Mouse (Mus musculus) lung, embryonic 15.5 days (tissue): ENCODE data around the gene Olfr631. TPM values are rescaled to one million over a fixed set of nuclear protein-coding genes. Genes with fewer than 3 reads are reported as not detected.
A peak's percentile ranks its signal among the peaks of the same experiment; 100 is the strongest.
"Not testable (repeated sequence)": the region's sequence is repeated elsewhere in the genome, so short reads cannot be mapped to it uniquely, and the experiment has no call there.

Source experiments
- ATAC-seq: fragments of 200-750 bp; cut with Nextera tagmentation; 2 replicates; pipeline ENCODE4 v1.8.0; 2017; ENCODE audit warnings: moderate number of reproducible peaks, borderline replicate concordance; ENCODE audit not compliant: low FRiP score, low TSS enrichment; ENCODE audit errors: extremely low read depth
- H3K27ac ChIP-seq: fragments of 300-500 bp; sonication (generic); 2 replicates; pipeline ENCODE4 v1.5.1; 2015; ENCODE audit warnings: moderate library complexity, mild to moderate bottlenecking, inconsistent platforms
- H3K27me3 ChIP-seq: fragments of 300-500 bp; sonication (generic); 2 replicates; pipeline ENCODE4 v1.6.1; 2015; ENCODE audit warnings: inconsistent platforms
- H3K36me3 ChIP-seq: fragments of 300-500 bp; sonication (generic); 2 replicates; pipeline ENCODE4 v1.6.1; 2015; ENCODE audit warnings: inconsistent platforms
- H3K4me1 ChIP-seq: fragments of 300-500 bp; sonication (generic); 2 replicates; pipeline ENCODE4 v1.6.1; 2015; ENCODE audit warnings: inconsistent platforms
- H3K4me2 ChIP-seq: fragments of 300-500 bp; sonication (generic); 2 replicates; pipeline ENCODE4 v1.6.1; 2015; ENCODE audit warnings: inconsistent platforms, mild to moderate bottlenecking, moderate library complexity
- H3K4me3 ChIP-seq: fragments of 300-500 bp; sonication (generic); 2 replicates; pipeline ENCODE4 v1.5.1; 2015; ENCODE audit warnings: mild to moderate bottlenecking, inconsistent platforms
- H3K9ac ChIP-seq: fragments of 300-500 bp; sonication (generic); 2 replicates; pipeline ENCODE4 v1.6.1; 2015; ENCODE audit warnings: inconsistent platforms
- H3K9me3 ChIP-seq: fragments of 300-500 bp; sonication (generic); 2 replicates; pipeline ENCODE4 v1.6.1; 2016; ENCODE audit warnings: inconsistent platforms
- WGBS: fragments of 180-500 bp; shearing (Covaris S2); methylation state at CpG from one replicate; pipeline ENCODE4 v1.1.7; 2015; 5-methylcytosine and 5-hydroxymethylcytosine counted together
- polyA plus RNA-seq: library from polyadenylated mRNA; unstranded; fragments of >200 nt; fragmentation: Nextera tagmentation; extraction: Ambion mirVana; gene quantifications from 2 replicates; pipeline ENCODE4 v1.2.1, GENCODE M21; 2015

The Olfr631 gene
- polyA plus RNA-seq: not detected in 2 replicates

DNA sequence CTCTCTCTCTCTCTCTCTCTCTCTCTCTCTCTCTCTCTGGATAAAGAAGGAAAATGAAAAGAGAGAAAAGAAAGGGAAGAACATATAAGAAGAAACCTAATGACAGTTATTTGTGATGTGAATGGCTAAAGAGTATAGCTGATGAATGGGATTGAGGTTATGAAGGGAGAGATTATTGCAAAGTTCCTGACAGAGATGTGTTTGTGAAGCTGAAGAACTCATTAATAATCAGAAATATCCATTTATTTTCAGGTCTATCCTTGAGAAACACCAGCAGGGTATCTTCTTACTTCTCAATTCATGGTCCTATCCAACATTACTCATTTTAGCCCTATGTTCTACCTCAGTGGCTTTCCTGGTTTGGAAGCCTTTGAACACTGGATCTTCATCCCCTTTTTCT, at the start of gene Olfr631:
Gene Olfr631 (plus strand): TSS at position 301 of the 400 bp plus-strand sequence.
- H3K27me3 ChIP-seq: no peaks in the 10 kb centered on the region
- H3K4me1 ChIP-seq: no peaks in the 10 kb centered on the region
- H3K36me3 ChIP-seq: no peaks in the 10 kb centered on the region
- no peak within 1 kb of the TSS for H3K4me3 ChIP-seq
- no peak within 1 kb of the TSS for H3K9ac ChIP-seq
- no peak for ATAC-seq
- no peaks in the 10 kb centered on the region for H3K9me3 ChIP-seq
- H3K27ac ChIP-seq: no peak within 1 kb of the TSS
- H3K4me2 ChIP-seq: no peak within 1 kb of the TSS

DNA sequence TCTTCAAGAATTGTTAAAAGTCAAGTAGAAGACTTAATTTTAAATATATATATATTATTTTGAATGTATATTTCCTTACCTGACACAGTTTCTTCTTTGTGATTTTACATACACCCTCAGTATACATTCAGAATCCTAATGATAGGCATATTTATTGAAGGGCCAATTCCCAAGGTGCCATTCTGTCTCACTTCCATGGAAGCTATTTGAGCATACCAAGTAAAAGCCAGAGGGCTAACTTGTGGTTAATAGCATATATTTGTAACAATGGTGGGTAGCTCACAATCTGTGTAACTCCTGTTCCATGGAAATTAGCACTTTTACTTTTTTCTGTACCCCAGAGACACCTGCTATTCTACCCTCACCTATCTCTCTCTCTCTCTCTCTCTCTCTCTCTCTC, 42.5 kb upstream of the Olfr631 start, which contains the start of gene Olfr66:
Gene Olfr66 (minus strand): TSS at position 101 of the 400 bp plus-strand sequence.
- Histone ChIP-seq H3K9ac (no peak within 1 kb of the TSS), H3K9me3 (no peaks in the 10 kb centered on the region), H3K4me1 (no peaks in the 10 kb centered on the region), H3K4me3 (no peak within 1 kb of the TSS), H3K27ac (no peak within 1 kb of the TSS), H3K36me3 (no peaks in the 10 kb centered on the region), H3K27me3 (no peaks in the 10 kb centered on the region), H3K4me2 (no peak within 1 kb of the TSS)
- ATAC-seq: no peak

DNA sequence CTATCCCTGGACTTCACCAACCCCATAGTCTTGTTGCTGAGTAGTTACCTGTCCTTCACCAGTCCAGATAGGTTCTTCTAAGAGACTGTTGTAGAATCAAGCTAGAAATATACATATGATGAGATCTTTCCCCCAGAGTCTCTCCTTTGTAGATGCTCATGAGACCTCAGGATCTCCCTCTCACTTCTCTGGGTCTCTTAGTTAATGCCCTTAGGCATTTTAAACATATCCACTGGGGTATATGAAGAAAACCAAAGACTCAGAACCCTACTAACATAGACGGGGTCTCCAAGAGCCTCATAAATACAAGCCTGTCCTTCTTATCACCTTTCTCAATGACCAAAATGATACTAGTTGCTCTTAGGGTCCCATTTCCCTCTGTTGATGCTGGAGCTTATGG, 34.2 kb upstream of the Olfr631 start, which contains the start of gene Olfr64:
Gene Olfr64 (minus strand): TSS at position 101 of the 400 bp plus-strand sequence.
- no peak within 1 kb of the TSS for H3K4me2 ChIP-seq
- no peak for ATAC-seq

GRCm38 (mm10) chr7:103903187-103903586, 25.4 kb upstream of the Olfr631 start, which contains the start of gene Olfr65:
Olfr65 (plus strand) TSS chr7:103903487.
- no peaks in the 10 kb centered on the region for H3K9me3 ChIP-seq
- no peaks in the 10 kb centered on the region for H3K27me3 ChIP-seq
- H3K9ac ChIP-seq: no peak within 1 kb of the TSS
- no peak within 1 kb of the TSS for H3K4me3 ChIP-seq
- no peak within 1 kb of the TSS for H3K4me2 ChIP-seq
- H3K27ac ChIP-seq: no peak within 1 kb of the TSS
- no peak for ATAC-seq
- H3K36me3 ChIP-seq: no peaks in the 10 kb centered on the region
- no peaks in the 10 kb centered on the region for H3K4me1 ChIP-seq
- 63% methylated on average over 2 of the region's 2 CpGs for WGBS

More for the DNA sequence above, 34.2 kb upstream of the Olfr631 start, which contains the start of gene Olfr64:
- WGBS: 71% methylated on average over 1 of the region's 1 CpGs
- H3K27ac ChIP-seq: no peak within 1 kb of the TSS
- H3K4me1 ChIP-seq: no peaks in the 10 kb centered on the region
- H3K4me3 ChIP-seq: no peak within 1 kb of the TSS
- H3K36me3 ChIP-seq: no peaks in the 10 kb centered on the region
- no peak within 1 kb of the TSS for H3K9ac ChIP-seq
- no peaks in the 10 kb centered on the region for H3K27me3 ChIP-seq
- H3K9me3 ChIP-seq: no peaks in the 10 kb centered on the region

- H3K4me2 ChIP-seq: no peak overlapping the region
- 9% methylated on average over 3 of the region's 3 CpGs for WGBS
- ATAC-seq: peak; percentile 78; the same call in 1 of the 2 replicates
- no peak overlapping the region for H3K4me3 ChIP-seq
- H3K9ac ChIP-seq: no peak overlapping the region
- no peaks in the 10 kb centered on the region for H3K4me1 ChIP-seq
- H3K27ac ChIP-seq: no peak overlapping the region
- H3K36me3 ChIP-seq: no peaks in the 10 kb centered on the region
- H3K9me3 ChIP-seq: no peaks in the 10 kb centered on the region
- H3K27me3 ChIP-seq: no peaks in the 10 kb centered on the region
Measured at GRCm38 (mm10) chr7:103910047-103910446, 18.6 kb upstream of the Olfr631 start.

GRCm38 (mm10) chr7:103912969-103913511, 15.6 kb upstream of the Olfr631 start:
- WGBS: 34% methylated on average over 8 of the region's 8 CpGs
- Histone ChIP-seq H3K9me3 (no peaks in the 10 kb centered on the region), H3K36me3 (no peaks in the 10 kb centered on the region), H3K9ac (no peak overlapping the region), H3K4me1 (no peaks in the 10 kb centered on the region), H3K27me3 (no peaks in the 10 kb centered on the region), H3K27ac (no peak overlapping the region), H3K4me2 (no peak overlapping the region), H3K4me3 (no peak overlapping the region)
- ATAC-seq: no peak

DNA sequence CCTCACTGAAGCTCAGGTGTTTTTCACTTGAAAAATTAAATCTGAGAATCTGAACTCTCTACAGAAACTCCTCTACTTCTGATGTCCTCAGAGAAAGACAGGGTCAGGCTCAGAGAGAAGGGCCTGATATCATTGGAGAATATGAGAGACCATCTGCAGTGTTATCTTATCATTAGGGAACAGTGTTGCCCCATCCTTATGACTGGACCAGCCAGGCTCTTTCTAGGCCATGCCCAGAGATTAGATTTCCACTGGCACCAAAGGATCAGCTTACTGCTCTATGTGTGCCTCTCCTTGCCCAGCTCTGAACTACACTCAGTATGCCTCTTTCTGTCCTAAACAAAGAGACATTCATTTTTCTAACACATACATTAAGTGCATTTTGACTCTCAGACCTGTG, 13.3 kb upstream of the Olfr631 start:
- Histone ChIP-seq H3K9ac (no peak overlapping the region), H3K36me3 (no peaks in the 10 kb centered on the region), H3K4me3 (no peak overlapping the region), H3K9me3 (no peaks in the 10 kb centered on the region), H3K4me1 (no peaks in the 10 kb centered on the region), H3K4me2 (no peak overlapping the region), H3K27me3 (no peaks in the 10 kb centered on the region), H3K27ac (no peak overlapping the region)
- ATAC-seq: no peak; the same call in 1 of the 2 replicates

- H3K9ac ChIP-seq: no peak within 1 kb of the TSS
- 66% methylated on average over 2 of the region's 2 CpGs for WGBS
- ATAC-seq: no peak
- no peaks in the 10 kb centered on the region for H3K9me3 ChIP-seq
- no peak within 1 kb of the TSS for H3K27ac ChIP-seq
- H3K4me3 ChIP-seq: no peak within 1 kb of the TSS
- no peak within 1 kb of the TSS for H3K4me2 ChIP-seq
- no peaks in the 10 kb centered on the region for H3K36me3 ChIP-seq
- no peaks in the 10 kb centered on the region for H3K4me1 ChIP-seq
- no peaks in the 10 kb centered on the region for H3K27me3 ChIP-seq
Measured at GRCm38 (mm10) chr7:103934264-103934663, 5.6 kb downstream of the Olfr631 start, which contains the start of gene Olfr632. Olfr632 (plus strand) TSS chr7:103934347.

GRCm38 (mm10) chr7:103942730-103943129, 14.1 kb downstream of the Olfr631 start:
- H3K4me1 ChIP-seq: no peaks in the 10 kb centered on the region
- no peaks in the 10 kb centered on the region for H3K36me3 ChIP-seq
- H3K27ac ChIP-seq: no peak overlapping the region
- no peak overlapping the region for H3K4me3 ChIP-seq
- WGBS: 22% methylated on average over 2 of the region's 2 CpGs
- H3K4me2 ChIP-seq: no peak overlapping the region
- no peak for ATAC-seq
- no peaks in the 10 kb centered on the region for H3K9me3 ChIP-seq
- H3K27me3 ChIP-seq: no peaks in the 10 kb centered on the region
- no peak overlapping the region for H3K9ac ChIP-seq

- no peak within 1 kb of the TSS for H3K27ac ChIP-seq
- H3K9me3 ChIP-seq: no peaks in the 10 kb centered on the region
- no peak within 1 kb of the TSS for H3K9ac ChIP-seq
- H3K27me3 ChIP-seq: no peaks in the 10 kb centered on the region
- H3K4me2 ChIP-seq: no peak within 1 kb of the TSS
- no peaks in the 10 kb centered on the region for H3K36me3 ChIP-seq
- no peak within 1 kb of the TSS for H3K4me3 ChIP-seq
- no peak for ATAC-seq
- no peaks in the 10 kb centered on the region for H3K4me1 ChIP-seq
Measured at GRCm38 (mm10) chr7:103944137-103944536, 15.5 kb downstream of the Olfr631 start, which contains the start of gene Olfr633. Olfr633 (plus strand) TSS chr7:103944437.

DNA sequence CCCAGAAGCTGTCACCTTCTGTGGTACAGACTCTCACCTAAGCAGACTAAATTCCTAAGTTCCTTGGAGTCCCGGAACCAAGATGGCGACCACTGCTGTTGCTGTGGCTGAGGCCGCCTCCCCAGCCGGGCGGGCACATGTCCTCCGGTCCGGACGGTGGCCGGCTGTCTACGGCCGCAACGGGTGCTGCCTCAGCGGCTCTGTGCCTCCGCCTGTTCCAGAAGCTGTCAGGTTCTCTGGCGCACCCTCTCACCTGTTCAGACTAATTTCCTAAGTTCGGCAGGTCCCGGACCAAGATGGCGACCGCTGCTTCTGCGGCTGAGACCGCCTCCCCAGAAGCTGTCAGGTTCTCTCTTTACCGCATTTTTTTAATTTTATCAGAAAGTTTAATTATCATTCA, 38.2 kb downstream of the Olfr631 start:
- not testable (repeated sequence) for H3K27me3 ChIP-seq, H3K9ac ChIP-seq, H3K4me3 ChIP-seq, H3K36me3 ChIP-seq, H3K4me2 ChIP-seq, H3K27ac ChIP-seq, H3K9me3 ChIP-seq, ATAC-seq, H3K4me1 ChIP-seq
- 94% methylated on average over 22 of the region's 22 CpGs for WGBS

- 57% methylated on average over 1 of the region's 1 CpGs for WGBS
- no peaks in the 10 kb centered on the region for H3K9me3 ChIP-seq
- no peak for ATAC-seq
Measured at GRCm38 (mm10) chr7:103970852-103971251, 42.2 kb downstream of the Olfr631 start, which contains the start of gene Olfr635. Olfr635 (plus strand) TSS chr7:103971152.

More at GRCm38 (mm10) chr7:103970852-103971251, 42.2 kb downstream of the Olfr631 start, which contains the start of gene Olfr635:
- no peak within 1 kb of the TSS for H3K4me3 ChIP-seq
- H3K4me2 ChIP-seq: no peak within 1 kb of the TSS
- H3K4me1 ChIP-seq: no peaks in the 10 kb centered on the region
- H3K27me3 ChIP-seq: no peaks in the 10 kb centered on the region
- no peak within 1 kb of the TSS for H3K27ac ChIP-seq
- no peaks in the 10 kb centered on the region for H3K36me3 ChIP-seq
- H3K9ac ChIP-seq: no peak within 1 kb of the TSS
